In the genomic region with DNA sequence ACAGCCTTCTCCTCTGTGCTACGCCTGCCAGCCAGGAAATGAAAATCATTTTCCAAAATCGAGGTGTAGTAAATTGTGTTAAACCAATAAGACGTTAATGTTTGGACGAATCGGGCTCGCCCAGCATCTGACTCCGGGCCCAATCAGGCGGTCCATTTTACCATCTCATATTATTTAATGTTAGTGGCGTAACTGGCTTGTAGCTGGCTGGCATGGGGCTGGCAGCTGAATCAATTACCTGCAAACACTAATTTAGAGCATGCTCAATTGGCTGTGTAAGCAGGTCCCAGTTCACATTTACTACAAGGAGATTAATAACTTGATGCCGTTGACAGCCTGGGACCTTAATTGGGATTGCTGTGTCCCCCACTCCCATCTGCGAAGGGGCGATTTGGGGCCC, we compare ENCODE assay signal across 26 mouse cellular contexts.
A peak's percentile ranks its signal among the peaks of the same experiment; 100 is the strongest.
DNase-seq lines count a peak whose midpoint lies in the region; ATAC-seq and TF ChIP-seq lines count a peak whose summit lies in the region.
"Had no signal": no experiment of that assay in that cellular context is flagged by ENCODE, and none has a peak within 500 bp of the region (broad histone marks: within the 10 kb centered on the region; RNA-seq: fewer than 3 reads in every experiment).

No protein-coding gene starts in this region.

- 0 out of 2 replicates have a peak, but pooled peaks have one; percentile 22 for ATAC-seq in hindbrain, embryonic 13.5 days (ENCODE audit: low FRiP score)
- no peak for ATAC-seq in hindbrain, embryonic 11.5 days (ENCODE audit: low FRiP score)
- ATAC-seq in hindbrain, embryonic 16.5 days, result peak; percentile 65
- peak; percentile 31; the same call in 1 of the 2 replicates for ATAC-seq in midbrain, postnatal 0 days (ENCODE audit: low FRiP score)
- ATAC-seq: forebrain, embryonic 14.5 days; intestine, postnatal 0 days had no signal

- no peaks in the 10 kb centered on the region for H3K27me3 ChIP-seq in hindbrain, embryonic 13.5 days
- no peaks in the 10 kb centered on the region for H3K27me3 ChIP-seq in hindbrain, embryonic 11.5 days (ENCODE audit: control insufficient read depth, insufficient read depth, low read length)
- H3K27me3 ChIP-seq in hindbrain, embryonic 16.5 days (replicated peaks; ENCODE audit: control insufficient read depth, insufficient read depth, low read length), result no peaks in the 10 kb centered on the region
- no peaks in the 10 kb centered on the region for H3K27me3 ChIP-seq in midbrain, postnatal 0 days (ENCODE audit: insufficient read depth, low read length)
- H3K27me3 ChIP-seq: lung, embryonic 15.5 days; midbrain, embryonic 12.5 days had no signal

- no peak for TF ChIP-seq CTCF in brain, embryonic 14.5 days (IDR thresholded peaks at IDR 0.05; ENCODE audit: borderline replicate concordance, extremely low read depth, insufficient read depth, insufficient read length)
- TF ChIP-seq CTCF in midbrain, postnatal 0 days (IDR thresholded peaks at IDR 0.05), result no peak

- H3K4me3 ChIP-seq in hindbrain, embryonic 13.5 days, result no peak overlapping the region
- no peak overlapping the region for H3K4me3 ChIP-seq in hindbrain, embryonic 11.5 days (ENCODE audit: low read depth, low read length)
- H3K4me3 ChIP-seq in hindbrain, embryonic 16.5 days (ENCODE audit: low read length), result no peak overlapping the region
- H3K4me3 ChIP-seq in midbrain, postnatal 0 days (ENCODE audit: low read depth, low read length), result no peak overlapping the region
- H3K4me3 ChIP-seq: gastrocnemius, adult 2 months; heart, adult 2 months; lung, embryonic 15.5 days; midbrain, embryonic 12.5 days; myocyte had no signal

- DNase-seq in hindbrain, embryonic 11.5 days (ENCODE audit: low spot score), result no peak
- DNase-seq in brain, embryonic 14.5 days (ENCODE audit: low read depth), result peak; percentile 36
- DNase-seq in midbrain, postnatal 0 days (ENCODE audit: low spot score), result peak; percentile 37
- no peak for DNase-seq in cerebellum, postnatal 4 days (ENCODE audit: low spot score in 2 of 2)
- DNase-seq in MN1 (ENCODE audit: low spot score), result no peak
- no peak for DNase-seq in thymus, adult 18-20 months
- DNase-seq: adrenal gland, postnatal 25 days; cerebellum, adult 18-20 months; cerebellum, postnatal 14 days; gastrocnemius, adult 2 months; heart, adult 2 months; heart, postnatal 14 days; kidney, adult 9 months; kidney, postnatal 14 days; layer of hippocampus, adult 9-11 months; right cerebral cortex, adult 18-20 months; spleen, adult 18-20 months; thymus, postnatal 25 days had no signal

- H3K9me3 ChIP-seq in hindbrain, embryonic 13.5 days, result no peaks in the 10 kb centered on the region
- no peaks in the 10 kb centered on the region for H3K9me3 ChIP-seq in hindbrain, embryonic 11.5 days (ENCODE audit: control insufficient read depth, low read length)
- no peaks in the 10 kb centered on the region for H3K9me3 ChIP-seq in hindbrain, embryonic 16.5 days (ENCODE audit: control insufficient read depth, low read length)
- H3K9me3 ChIP-seq in midbrain, postnatal 0 days (ENCODE audit: low read length), result no peaks in the 10 kb centered on the region
- H3K9me3 ChIP-seq: lung, embryonic 15.5 days; midbrain, embryonic 12.5 days had no signal

- 62% methylated on average over 12 of the region's 12 CpGs for WGBS in hindbrain, embryonic 13.5 days
- WGBS in hindbrain, embryonic 11.5 days, result 92% methylated on average over 12 of the region's 12 CpGs
- WGBS in hindbrain, embryonic 16.5 days, result 60% methylated on average over 12 of the region's 12 CpGs
- WGBS in midbrain, postnatal 0 days, result 65% methylated on average over 12 of the region's 12 CpGs

- H3K36me3 ChIP-seq in hindbrain, embryonic 13.5 days, result peaks cover under 1% of the 10 kb centered on the region
- no peaks in the 10 kb centered on the region for H3K36me3 ChIP-seq in hindbrain, embryonic 11.5 days (ENCODE audit: control insufficient read depth, insufficient read depth, low read length)
- peaks cover under 1% of the 10 kb centered on the region; the same call in 1 of the 2 replicates for H3K36me3 ChIP-seq in hindbrain, embryonic 16.5 days (ENCODE audit: control insufficient read depth, insufficient read depth, low read length)
- H3K36me3 ChIP-seq in midbrain, postnatal 0 days (ENCODE audit: insufficient read depth, low read length), result no peaks in the 10 kb centered on the region

- peak overlapping the region; percentile 9; the same call in 1 of the 2 replicates for H3K27ac ChIP-seq in hindbrain, embryonic 13.5 days
- H3K27ac ChIP-seq in hindbrain, embryonic 11.5 days (ENCODE audit: low read depth, low read length), result no peak overlapping the region
- H3K27ac ChIP-seq in hindbrain, embryonic 16.5 days (ENCODE audit: low read depth, low read length), result no peak overlapping the region
- H3K27ac ChIP-seq in midbrain, postnatal 0 days (ENCODE audit: low read depth, low read length), result no peak overlapping the region
- H3K27ac ChIP-seq: gastrocnemius, adult 2 months; heart, adult 2 months; lung, embryonic 15.5 days; midbrain, embryonic 12.5 days had no signal

- no peak overlapping the region for H3K9ac ChIP-seq in hindbrain, embryonic 13.5 days
- H3K9ac ChIP-seq in hindbrain, embryonic 11.5 days (ENCODE audit: low read depth, low read length), result no peak overlapping the region
- H3K9ac ChIP-seq in hindbrain, embryonic 16.5 days (ENCODE audit: low read depth, low read length), result no peak overlapping the region
- no peak overlapping the region for H3K9ac ChIP-seq in midbrain, postnatal 0 days (replicated peaks; ENCODE audit: low read length, poor library complexity, severe bottlenecking)
- H3K9ac ChIP-seq: lung, embryonic 15.5 days; midbrain, embryonic 12.5 days had no signal

- TF ChIP-seq POLR2A in brain, embryonic 14.5 days (IDR thresholded peaks at IDR 0.05; ENCODE audit: borderline replicate concordance, extremely low read depth, insufficient read depth, insufficient read length, poor library complexity, severe bottlenecking), result no peak

- no peak overlapping the region for H3K4me2 ChIP-seq in hindbrain, embryonic 13.5 days
- H3K4me2 ChIP-seq in hindbrain, embryonic 11.5 days (replicated peaks; ENCODE audit: low read depth, low read length), result no peak overlapping the region
- no peak overlapping the region for H3K4me2 ChIP-seq in hindbrain, embryonic 16.5 days (ENCODE audit: low read length)
- no peak overlapping the region for H3K4me2 ChIP-seq in midbrain, postnatal 0 days (ENCODE audit: low read depth, low read length, poor library complexity, severe bottlenecking)
- H3K4me2 ChIP-seq: liver, embryonic 11.5 days; lung, embryonic 15.5 days; midbrain, embryonic 12.5 days had no signal

- peaks cover 42% of the 10 kb centered on the region for H3K4me1 ChIP-seq in hindbrain, embryonic 13.5 days (replicated peaks)
- H3K4me1 ChIP-seq in hindbrain, embryonic 11.5 days (replicated peaks; ENCODE audit: control insufficient read depth, insufficient read depth, low read length), result no peaks in the 10 kb centered on the region
- H3K4me1 ChIP-seq in hindbrain, embryonic 16.5 days (ENCODE audit: control insufficient read depth, insufficient read depth, low read depth, low read length), result peaks cover 3% of the 10 kb centered on the region; the same call in 1 of the 2 replicates
- no peaks in the 10 kb centered on the region for H3K4me1 ChIP-seq in midbrain, postnatal 0 days (ENCODE audit: insufficient read depth, low read length)
- H3K4me1 ChIP-seq: lung, embryonic 15.5 days had no signal

Comparison
In these comparisons a context has a peak if more than half of its experiments do, and no peak if none do; other contexts are left out.
1. DNase-seq: peak in brain, embryonic 14.5 days (single experiment) and midbrain, postnatal 0 days (single experiment); none in hindbrain, embryonic 11.5 days (single experiment), cerebellum, postnatal 4 days (0 of 2), MN1 (single experiment) and thymus, adult 18-20 months (0 of 2).